Mouse (Mus musculus) liver, adult 2 months (tissue): Measurements from ENCODE around the gene Nhlrc2. TPM values are rescaled to one million over a fixed set of nuclear protein-coding genes. Genes with fewer than 3 reads are reported as not detected.

Experiments
- DNase-seq: peaks from one replicate; pipeline ENCODE4 v3.0.0-alpha.2; 2011; ENCODE audit warnings: low read depth, low spot score; ENCODE audit errors: extremely low read depth
- H3K27ac ChIP-seq: fragments of 200-500 bp; replicated peaks from 2 replicates; pipeline ENCODE4 v1.5.1; 2012; ENCODE audit warnings: low read depth, mild to moderate bottlenecking, control low read depth, inconsistent platforms, low read length; ENCODE audit not compliant: insufficient read depth
- H3K27me3 ChIP-seq: fragments of 200-500 bp; 2 replicates; pipeline ENCODE4 v1.6.1; 2012; ENCODE audit warnings: mild to moderate bottlenecking, moderate library complexity, low read length, inconsistent platforms; ENCODE audit not compliant: control insufficient read depth, insufficient read depth
- H3K36me3 ChIP-seq: fragments of 200-500 bp; 2 replicates; pipeline ENCODE4 v1.6.1; 2012; ENCODE audit warnings: low read length, inconsistent platforms; ENCODE audit not compliant: control insufficient read depth, insufficient read depth
- H3K4me1 ChIP-seq: fragments of 200-500 bp; 2 replicates; pipeline ENCODE4 v1.6.1; 2011; ENCODE audit warnings: low read length; ENCODE audit not compliant: control insufficient read depth, insufficient read depth
- H3K4me3 ChIP-seq: fragments of 200-500 bp; 2 replicates; pipeline ENCODE4 v1.5.1; 2011; ENCODE audit warnings: low read depth, mild to moderate bottlenecking, control low read depth, low read length, moderate library complexity; ENCODE audit not compliant: insufficient read depth
- H3K79me2 ChIP-seq: fragments of 200-500 bp; 2 replicates; pipeline ENCODE4 v1.6.1; 2012; ENCODE audit warnings: inconsistent platforms, mild to moderate bottlenecking, low read length, moderate library complexity; ENCODE audit not compliant: control insufficient read depth, insufficient read depth
- H3K9ac ChIP-seq: fragments of 200-500 bp; 2 replicates; pipeline ENCODE4 v1.6.1; 2012; ENCODE audit warnings: low read depth, mild to moderate bottlenecking, control low read depth, inconsistent platforms, low read length
- CTCF ChIP-seq: fragments of 200-500 bp; IDR thresholded peaks from 2 replicates; pipeline ENCODE4 v1.5.1; 2011; ENCODE audit warnings: low read depth, low read length, control low read depth
- POLR2A ChIP-seq: fragments of 200-500 bp; IDR thresholded peaks from 2 replicates; pipeline ENCODE4 v1.6.1; 2011; ENCODE audit warnings: low read length, control low read depth; ENCODE audit not compliant: insufficient read depth; ENCODE audit errors: extremely low read depth
- WGBS: fragments of 180-500 bp; shearing (Covaris S2); methylation state at CpG from one replicate; pipeline ENCODE4 v1.1.7; 2018; 5-methylcytosine and 5-hydroxymethylcytosine counted together
- polyA plus RNA-seq: library from polyadenylated mRNA; depleted of rRNA; stranded (reverse); fragments of >200 nt; gene quantifications from 2 replicates; pipeline ENCODE4 v1.2.3, GENCODE M21; 2012
- total RNA-seq: library from RNA; depleted of rRNA; stranded (reverse); fragments of >200 nt; gene quantifications from 2 replicates; pipeline ENCODE4 v1.2.3, GENCODE M21; 2014

Nhlrc2 gene
- total and polyA plus RNA-seq, 2 experiments = 3.9 to 11.9 TPM

- 61% methylated on average over 4 of the region's 4 CpGs for WGBS
- Histone ChIP-seq H3K27me3 (peaks cover 2% of the 10 kb centered on the region; the same call in 1 of the 2 replicates), H3K79me2 (no peaks in the 10 kb centered on the region), H3K4me3 (no peak overlapping the region), H3K9ac (no peak overlapping the region), H3K27ac (no peak overlapping the region), H3K36me3 (no peaks in the 10 kb centered on the region), H3K4me1 (peaks cover 9% of the 10 kb centered on the region; the same call in 1 of the 2 replicates)
- DNase-seq = no peak
- TF ChIP-seq CTCF (no peak), POLR2A (no peak)
Measured at GRCm38 (mm10) chr19:56631017-56631416, 83.0 kb downstream of the Nhlrc2 start.

DNA sequence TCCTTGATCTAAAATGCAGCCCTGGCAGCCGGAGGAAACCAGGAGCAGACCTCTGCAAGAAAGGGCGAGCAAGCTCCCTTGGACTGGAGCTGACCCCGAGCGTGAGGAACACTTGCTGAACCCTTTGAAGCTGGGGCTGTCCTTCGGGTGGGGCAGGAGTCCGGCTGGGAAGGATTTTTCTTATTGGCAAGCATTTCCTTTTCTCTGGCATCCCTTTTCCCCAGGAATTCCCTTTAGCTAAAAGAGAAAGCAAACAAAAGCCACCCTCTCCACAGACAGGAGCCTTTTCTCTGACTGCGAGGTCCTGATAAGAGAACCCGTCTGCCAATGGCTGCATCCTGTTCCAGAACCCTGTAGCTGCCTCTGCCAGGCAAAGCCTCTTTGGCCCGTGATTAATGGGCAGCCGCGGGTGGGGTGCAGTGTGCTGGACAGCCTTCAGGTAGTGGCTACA, 83.4 kb downstream of the Nhlrc2 start:
- 45% methylated on average over 11 of the region's 11 CpGs for WGBS
- H3K27me3 ChIP-seq = peaks cover 2% of the 10 kb centered on the region; the same call in 1 of the 2 replicates
- H3K4me1 ChIP-seq = peaks cover 9% of the 10 kb centered on the region; the same call in 1 of the 2 replicates
- no peaks in the 10 kb centered on the region for H3K36me3 ChIP-seq
- no peak overlapping the region for H3K9ac ChIP-seq
- no peak overlapping the region for H3K4me3 ChIP-seq
- TF ChIP-seq CTCF = no peak
- TF ChIP-seq POLR2A = no peak
- peak; percentile 16 for DNase-seq
- no peak overlapping the region for H3K27ac ChIP-seq
- H3K79me2 ChIP-seq = no peaks in the 10 kb centered on the region

DNA sequence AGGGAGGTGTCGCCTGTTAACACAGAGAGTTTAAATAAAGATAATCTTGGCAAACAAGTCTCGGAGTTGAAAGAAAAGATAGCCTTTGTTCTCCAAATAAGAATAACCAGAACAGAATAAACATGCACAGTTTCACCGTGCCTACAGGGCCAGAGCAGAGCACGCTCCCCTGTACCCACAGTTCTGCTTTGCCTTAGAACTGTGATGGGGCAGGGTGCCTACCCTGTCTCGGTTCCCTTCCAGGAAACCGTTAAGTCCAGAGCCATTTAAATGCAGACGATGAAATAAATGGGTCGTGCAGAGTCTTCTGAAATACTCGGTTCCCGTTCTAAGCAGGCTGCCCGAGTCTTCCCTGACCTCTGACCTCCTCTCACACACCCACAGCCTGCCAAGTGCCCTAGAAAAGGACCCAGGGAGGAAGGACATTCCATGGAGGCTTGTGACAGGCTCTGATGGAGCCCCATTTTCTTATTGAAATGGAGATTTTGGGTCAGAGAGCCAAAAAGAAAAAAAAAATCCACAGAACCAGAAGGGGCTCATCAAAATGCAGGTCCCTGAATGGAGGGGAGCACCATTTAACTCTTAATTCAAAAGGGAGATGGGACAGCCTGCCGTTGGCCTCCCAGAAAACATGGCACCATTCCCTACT, 89.1 kb downstream of the Nhlrc2 start:
- TF ChIP-seq CTCF (no peak), POLR2A (no peak)
- no peak overlapping the region for H3K4me3 ChIP-seq
- no peak overlapping the region for H3K27ac ChIP-seq
- WGBS = 44% methylated on average over 12 of the region's 12 CpGs
- no peaks in the 10 kb centered on the region for H3K79me2 ChIP-seq
- DNase-seq = peak; percentile 19
- no peaks in the 10 kb centered on the region for H3K36me3 ChIP-seq
- H3K27me3 ChIP-seq = 0 out of 2 replicates have a peak, but pooled peaks cover 4% of the 10 kb centered on the region
- H3K9ac ChIP-seq = no peak overlapping the region
- no peaks in the 10 kb centered on the region for H3K4me1 ChIP-seq

DNA sequence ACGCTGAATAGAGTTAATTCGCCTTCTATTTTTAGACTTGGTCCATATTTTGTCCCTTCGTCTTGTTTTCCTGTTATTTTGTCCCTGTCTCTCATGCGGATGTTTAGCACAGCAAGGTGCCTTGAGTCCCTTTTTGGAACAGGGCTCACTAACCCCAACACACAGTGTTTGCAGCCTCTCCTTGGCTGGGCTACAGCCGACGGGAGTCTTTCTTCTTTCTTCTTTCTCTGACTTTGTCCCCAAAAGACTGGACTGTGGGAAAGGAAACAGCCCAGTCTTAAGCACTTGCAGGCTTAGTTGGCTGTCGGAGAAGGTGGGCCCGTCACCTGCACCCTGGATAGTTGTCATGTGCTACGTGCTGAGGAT, 89.6 kb downstream of the Nhlrc2 start:
- H3K27ac ChIP-seq = no peak overlapping the region
- 94% methylated on average over 9 of the region's 9 CpGs for WGBS

DNA sequence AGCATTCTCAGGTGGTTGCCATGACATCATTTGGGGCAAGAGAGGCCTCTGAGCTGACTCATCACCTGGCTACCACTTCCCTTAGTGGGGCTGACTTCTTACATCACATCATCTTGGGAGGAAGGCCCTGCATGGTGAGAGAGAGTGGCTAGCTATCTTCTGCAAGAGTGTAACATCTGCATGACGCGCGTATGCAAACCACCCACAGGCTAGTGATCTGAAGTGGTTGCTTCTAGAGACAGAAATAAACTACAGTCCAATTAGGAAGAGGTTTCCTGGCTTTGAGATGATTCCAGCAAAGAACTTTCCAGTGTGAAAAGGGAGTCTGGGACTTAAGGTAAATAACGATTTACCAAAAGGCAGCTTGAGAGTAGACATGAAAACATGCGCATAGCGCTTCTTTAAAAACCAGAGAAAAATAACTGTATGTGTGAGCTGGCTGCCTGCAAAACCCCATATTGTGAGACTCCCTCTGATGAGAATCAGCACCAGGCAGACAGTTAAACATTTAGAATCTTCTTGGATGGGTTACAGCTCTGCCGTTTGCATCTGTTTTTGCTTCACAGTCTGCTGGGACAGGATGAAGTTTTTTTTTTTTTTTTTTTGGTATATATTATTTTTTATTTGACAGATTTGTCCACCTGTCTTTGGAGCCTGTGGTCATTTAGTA, 99.5 kb downstream of the Nhlrc2 start:
- H3K27me3 ChIP-seq = peaks cover 10% of the 10 kb centered on the region
- no peaks in the 10 kb centered on the region for H3K36me3 ChIP-seq
- no peak for DNase-seq
- no peaks in the 10 kb centered on the region for H3K79me2 ChIP-seq
- H3K4me3 ChIP-seq = no peak overlapping the region
- TF ChIP-seq CTCF (no peak), POLR2A (no peak)
- WGBS = 95% methylated on average over 7 of the region's 7 CpGs
- H3K9ac ChIP-seq = no peak overlapping the region
- peaks cover under 1% of the 10 kb centered on the region; the same call in 1 of the 2 replicates for H3K4me1 ChIP-seq
- no peak overlapping the region for H3K27ac ChIP-seq

More for the DNA sequence above, 89.6 kb downstream of the Nhlrc2 start:
- no peaks in the 10 kb centered on the region for H3K79me2 ChIP-seq
- TF ChIP-seq POLR2A (no peak), CTCF (no peak)
- DNase-seq = no peak
- H3K36me3 ChIP-seq = no peaks in the 10 kb centered on the region
- no peak overlapping the region for H3K9ac ChIP-seq
- H3K27me3 ChIP-seq = 0 out of 2 replicates have a peak, but pooled peaks cover 3% of the 10 kb centered on the region
- H3K4me1 ChIP-seq = no peaks in the 10 kb centered on the region
- H3K4me3 ChIP-seq = no peak overlapping the region

DNA sequence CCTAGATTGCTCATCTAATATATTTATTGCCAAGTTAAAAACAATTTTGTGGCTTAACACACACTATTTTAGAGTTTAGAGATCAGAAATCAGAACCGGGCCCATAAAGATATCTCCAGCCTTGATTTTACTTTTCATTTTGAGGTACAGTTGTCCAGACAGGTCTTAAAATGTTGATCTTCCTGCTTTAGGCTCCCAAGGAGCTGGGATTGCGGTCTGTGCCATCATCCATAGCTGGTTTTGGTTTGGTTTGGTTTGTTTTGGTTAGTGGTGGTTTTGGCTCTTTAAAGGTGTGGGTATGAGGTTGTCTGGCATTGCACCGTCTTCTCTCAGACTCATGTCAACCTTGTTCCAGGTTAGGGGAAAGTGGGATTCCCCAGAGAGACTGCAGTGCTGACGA, 103.2 kb downstream of the Nhlrc2 start:
- no peak overlapping the region for H3K27ac ChIP-seq
- H3K79me2 ChIP-seq = no peaks in the 10 kb centered on the region
- no peak for TF ChIP-seq CTCF
- TF ChIP-seq POLR2A = no peak
- no peaks in the 10 kb centered on the region for H3K36me3 ChIP-seq
- H3K4me1 ChIP-seq = peaks cover 3% of the 10 kb centered on the region; the same call in 1 of the 2 replicates
- no peak overlapping the region for H3K9ac ChIP-seq
- no peak for DNase-seq
- no peak overlapping the region for H3K4me3 ChIP-seq
- peaks cover 7% of the 10 kb centered on the region; the same call in 1 of the 2 replicates for H3K27me3 ChIP-seq
- WGBS = 91% methylated on average over 4 of the region's 4 CpGs
